Mouse (Mus musculus): ENCODE measurements around the gene Add2.

DNA sequence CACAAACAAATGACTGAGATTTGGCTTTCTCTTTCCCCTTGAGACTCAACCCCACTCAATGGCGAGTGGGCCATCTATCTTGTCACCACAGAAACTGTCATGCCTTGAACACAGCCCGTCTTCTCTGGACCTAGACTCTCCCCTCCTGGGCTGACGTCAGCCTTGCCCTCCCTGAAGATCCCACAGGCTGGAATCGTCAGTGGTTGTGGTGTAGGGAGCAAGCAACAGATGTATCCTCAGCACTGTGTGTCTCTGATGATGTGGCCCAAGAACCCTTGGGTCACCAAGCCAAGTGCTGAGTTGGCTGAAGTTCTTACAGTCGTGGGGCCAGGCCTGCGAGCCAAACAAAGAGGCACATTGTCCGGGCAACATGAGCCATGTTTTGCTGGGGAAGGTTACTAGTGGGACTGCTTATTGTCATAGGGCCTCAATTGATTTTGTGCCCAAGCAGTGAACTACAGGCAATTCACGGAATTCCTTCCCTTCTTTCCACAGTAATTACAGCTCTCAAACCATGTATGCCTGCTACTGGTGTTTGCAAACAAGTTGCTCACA, 125.0 kb downstream of the Add2 start:
- TF ChIP-seq POLR2A (IDR thresholded peaks at IDR 0.05; ENCODE audit: low read depth, low read length) (no peak), CTCF (IDR thresholded peaks at IDR 0.05; ENCODE audit: extremely low read depth, insufficient read depth, insufficient read length, insufficient replicate concordance) (no peak)
